Mouse (Mus musculus): ENCODE measurements around the gene 4921509C19Rik.
"Not testable (repeated sequence)": the region's sequence is repeated elsewhere in the genome, so short reads cannot be mapped to it uniquely, and the experiment has no call there.

Gene 4921509C19Rik

GRCm38 (mm10) chr2:151476053-151476452 lies at the start of gene 4921509C19Rik:
Gene 4921509C19Rik (minus strand): TSS chr2:151476153.
- in situ Hi-C loops (cut with MboI; ENCODE audit: low sequenced_read_pairs) = not testable (repeated sequence)

DNA sequence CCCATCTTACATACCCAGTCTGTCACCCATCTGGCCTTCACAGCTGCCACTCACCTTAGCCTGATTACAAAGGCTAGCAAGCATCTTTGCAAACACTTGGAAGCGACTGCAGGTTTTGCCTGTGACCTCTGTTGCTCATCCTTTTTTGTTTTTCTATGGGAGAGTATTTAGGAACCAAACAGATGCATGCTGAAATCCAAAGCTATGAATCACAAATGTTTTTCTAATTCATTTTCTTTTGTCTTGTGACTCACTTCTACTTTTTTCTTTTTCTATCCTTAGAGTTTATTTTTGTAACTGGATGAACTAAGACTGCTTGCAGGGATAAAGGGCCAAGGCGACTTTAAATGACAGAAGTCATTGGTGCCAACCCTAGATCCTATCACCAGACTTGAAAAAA lies 49.6 kb upstream of the 4921509C19Rik start:
- in situ Hi-C loops (cut with MboI; ENCODE audit: low sequenced_read_pairs) = no loop called here

GRCm38 (mm10) chr2:151524324-151525041 lies 48.5 kb upstream of the 4921509C19Rik start:
- in situ Hi-C loops (cut with MboI; ENCODE audit: low sequenced_read_pairs) = no loop called here

DNA sequence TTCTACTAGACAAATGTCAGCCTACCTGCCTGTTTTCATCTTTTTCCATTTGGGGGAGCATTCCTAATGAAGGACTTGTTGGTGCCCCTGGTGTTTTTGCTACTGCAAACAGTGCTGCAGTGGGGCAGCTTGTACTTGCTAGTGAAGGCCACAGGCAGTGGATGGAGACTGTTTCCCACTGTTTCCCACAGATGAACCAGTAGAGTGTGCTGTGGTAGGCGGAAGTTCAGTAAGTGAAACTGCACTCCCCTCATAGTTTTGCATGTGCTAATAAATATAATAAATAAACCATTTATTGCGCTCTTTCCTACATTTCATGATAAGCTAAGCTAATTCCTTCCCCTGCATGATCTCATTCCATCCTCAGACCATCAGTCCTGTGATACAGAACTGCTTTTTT lies 43.0 kb upstream of the 4921509C19Rik start:
- in situ Hi-C loops (cut with MboI; ENCODE audit: low sequenced_read_pairs) = no loop called here

DNA sequence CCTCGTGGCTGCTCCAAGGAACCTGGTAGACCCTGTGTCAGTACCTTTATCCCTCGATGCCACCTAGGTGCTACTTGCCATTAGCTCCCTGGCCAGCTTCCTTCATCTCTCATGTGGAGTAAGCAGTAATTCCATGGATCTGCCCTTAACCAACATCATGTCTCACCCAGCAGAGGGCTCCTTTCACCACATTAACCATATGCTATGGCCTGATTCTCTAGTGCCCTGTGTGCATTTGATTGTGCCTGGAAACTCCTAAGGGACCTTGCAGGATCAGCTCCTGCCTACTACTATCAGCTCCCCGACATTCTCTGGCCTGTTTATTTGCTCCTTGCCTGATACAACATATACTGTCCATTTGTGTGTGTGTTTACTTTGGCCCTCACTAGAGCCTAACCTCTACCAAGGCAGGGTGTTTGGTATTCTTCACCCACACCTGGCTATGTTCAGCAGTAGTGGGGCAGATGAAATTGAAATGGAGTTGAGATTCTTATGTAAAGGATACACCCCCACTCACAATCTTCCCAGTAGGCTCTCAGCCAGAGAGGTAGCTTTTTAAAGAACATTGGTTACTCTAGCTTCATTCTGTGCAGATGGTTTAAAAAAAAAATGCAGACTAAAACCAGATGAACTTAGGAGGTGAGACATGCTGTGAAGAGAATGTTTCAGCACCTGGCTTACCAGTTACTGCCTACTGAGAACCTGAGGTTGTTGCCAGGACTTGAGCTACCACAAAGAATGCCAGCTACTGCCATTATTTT lies 37.8 kb upstream of the 4921509C19Rik start:
- in situ Hi-C loops (cut with MboI; ENCODE audit: low sequenced_read_pairs) = no loop called here

GRCm38 (mm10) chr2:151512199-151512598 lies 36.2 kb upstream of the 4921509C19Rik start:
- in situ Hi-C loops (cut with MboI; ENCODE audit: low sequenced_read_pairs) = no loop called here

DNA sequence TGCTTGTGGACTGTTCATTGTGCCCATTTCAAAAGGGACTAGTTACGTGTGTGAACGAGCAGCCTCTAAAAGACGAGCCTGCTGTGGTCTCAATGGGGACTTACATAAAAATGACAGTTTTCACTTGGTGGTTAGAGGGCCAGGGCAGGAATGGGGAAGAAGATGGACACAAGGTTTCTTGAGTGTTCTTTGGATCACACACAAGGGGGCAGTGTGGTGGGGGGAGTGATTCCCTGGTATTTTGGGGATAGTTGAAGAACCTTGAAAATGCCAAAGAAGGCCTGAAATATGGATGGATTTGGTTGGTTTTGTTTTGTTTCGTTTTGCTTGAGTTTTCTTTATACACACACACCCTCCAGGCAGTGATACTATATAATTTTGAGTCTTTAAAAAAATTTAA lies 28.3 kb upstream of the 4921509C19Rik start:
- in situ Hi-C loops (cut with MboI; ENCODE audit: low sequenced_read_pairs) = no loop called here

- in situ Hi-C loops (cut with MboI; ENCODE audit: low sequenced_read_pairs) = no loop called here
Observed at GRCm38 (mm10) chr2:151500442-151501007, 24.6 kb upstream of the 4921509C19Rik start.

DNA sequence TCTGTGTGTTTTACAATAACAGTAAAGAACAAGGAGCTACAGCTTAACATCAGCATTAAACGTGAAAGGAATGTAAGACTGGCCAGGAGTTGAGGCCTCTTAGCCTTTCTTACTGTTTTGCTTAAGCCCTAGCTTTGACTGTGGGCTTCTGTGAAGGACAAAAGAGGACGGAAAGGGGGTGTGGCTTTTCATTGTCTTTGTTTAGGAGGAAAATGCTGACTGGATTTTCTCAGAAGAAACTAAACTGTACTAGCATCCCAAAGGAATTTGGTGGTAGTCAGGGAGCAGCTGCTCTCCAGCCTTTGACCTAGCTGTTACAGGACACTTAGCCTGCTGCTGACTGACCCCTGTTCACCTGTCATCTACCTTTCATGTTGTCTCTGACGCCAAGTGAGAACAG lies 22.4 kb upstream of the 4921509C19Rik start:
- in situ Hi-C loops (cut with MboI; ENCODE audit: low sequenced_read_pairs) = no loop called here

GRCm38 (mm10) chr2:151494035-151494803 lies 18.3 kb upstream of the 4921509C19Rik start, which contains the start of gene Nsfl1c:
Gene Nsfl1c (plus strand): TSS chr2:151494182.
- in situ Hi-C loops (cut with MboI; ENCODE audit: low sequenced_read_pairs) = no loop called here

DNA sequence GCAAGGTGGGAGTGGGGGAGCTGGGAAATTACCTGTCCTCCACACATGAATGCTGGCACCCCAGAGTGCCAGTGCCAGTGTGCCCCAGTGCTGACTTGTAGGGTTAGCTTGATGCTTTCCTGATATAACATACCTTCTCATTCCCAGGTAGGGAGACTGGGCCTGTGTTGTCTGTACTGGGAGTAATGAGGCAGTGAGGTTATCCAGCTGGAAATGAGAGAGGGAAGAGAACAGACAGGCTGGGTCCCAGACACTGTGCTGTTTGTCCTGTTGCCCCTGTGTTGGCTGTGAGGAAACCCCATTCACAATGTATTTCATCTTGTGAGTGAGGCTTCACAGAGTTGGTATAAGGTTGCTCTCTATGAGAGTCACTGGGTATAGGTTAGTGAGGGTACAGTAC lies 10.5 kb upstream of the 4921509C19Rik start:
- in situ Hi-C loops (cut with MboI; ENCODE audit: low sequenced_read_pairs) = no loop called here

- in situ Hi-C loops (cut with MboI; ENCODE audit: low sequenced_read_pairs) = not testable (repeated sequence)
Observed at GRCm38 (mm10) chr2:151434971-151435370, 41.0 kb downstream of the 4921509C19Rik start.

DNA sequence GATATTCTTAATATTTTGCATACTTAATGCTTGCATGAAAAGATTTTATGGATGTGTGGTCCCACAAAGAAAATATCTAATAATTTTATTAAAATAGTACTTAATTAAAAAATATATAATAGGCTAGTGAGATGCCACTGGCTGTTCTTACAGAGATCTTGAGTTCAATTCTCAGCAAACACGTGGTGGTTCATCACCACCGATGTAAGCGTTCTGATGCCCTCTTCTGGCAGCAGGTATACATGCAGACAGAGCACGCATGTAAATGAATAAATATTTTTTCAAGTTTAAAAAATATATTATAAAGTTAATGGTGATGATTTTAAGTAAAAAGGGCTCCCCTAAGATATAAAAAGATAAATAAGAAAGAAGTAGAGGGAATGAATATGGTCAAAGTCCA lies 41.8 kb downstream of the 4921509C19Rik start:
- in situ Hi-C loops (cut with MboI; ENCODE audit: low sequenced_read_pairs) = not testable (repeated sequence)
